Mouse (Mus musculus) liver, adult 2 months (tissue): Measurements from ENCODE around the gene D930048N14Rik. TPM values are rescaled to one million over a fixed set of nuclear protein-coding genes. Genes with fewer than 3 reads are reported as not detected.
"Not testable (repeated sequence)": the region's sequence is repeated elsewhere in the genome, so short reads cannot be mapped to it uniquely, and the experiment has no call there.

ENCODE experiments used
- DNase-seq: peaks from one replicate; pipeline ENCODE4 v3.0.0-alpha.2; 2011; ENCODE audit warnings: low read depth, low spot score; ENCODE audit errors: extremely low read depth
- H3K27ac ChIP-seq: fragments of 200-500 bp; replicated peaks from 2 replicates; pipeline ENCODE4 v1.5.1; 2012; ENCODE audit warnings: low read depth, mild to moderate bottlenecking, control low read depth, inconsistent platforms, low read length; ENCODE audit not compliant: insufficient read depth
- H3K27me3 ChIP-seq: fragments of 200-500 bp; 2 replicates; pipeline ENCODE4 v1.6.1; 2012; ENCODE audit warnings: mild to moderate bottlenecking, moderate library complexity, low read length, inconsistent platforms; ENCODE audit not compliant: control insufficient read depth, insufficient read depth
- H3K36me3 ChIP-seq: fragments of 200-500 bp; 2 replicates; pipeline ENCODE4 v1.6.1; 2012; ENCODE audit warnings: low read length, inconsistent platforms; ENCODE audit not compliant: control insufficient read depth, insufficient read depth
- H3K4me1 ChIP-seq: fragments of 200-500 bp; 2 replicates; pipeline ENCODE4 v1.6.1; 2011; ENCODE audit warnings: low read length; ENCODE audit not compliant: control insufficient read depth, insufficient read depth
- H3K4me3 ChIP-seq: fragments of 200-500 bp; 2 replicates; pipeline ENCODE4 v1.5.1; 2011; ENCODE audit warnings: low read depth, mild to moderate bottlenecking, control low read depth, low read length, moderate library complexity; ENCODE audit not compliant: insufficient read depth
- H3K79me2 ChIP-seq: fragments of 200-500 bp; 2 replicates; pipeline ENCODE4 v1.6.1; 2012; ENCODE audit warnings: inconsistent platforms, mild to moderate bottlenecking, low read length, moderate library complexity; ENCODE audit not compliant: control insufficient read depth, insufficient read depth
- H3K9ac ChIP-seq: fragments of 200-500 bp; 2 replicates; pipeline ENCODE4 v1.6.1; 2012; ENCODE audit warnings: low read depth, mild to moderate bottlenecking, control low read depth, inconsistent platforms, low read length
- CTCF ChIP-seq: fragments of 200-500 bp; IDR thresholded peaks from 2 replicates; pipeline ENCODE4 v1.5.1; 2011; ENCODE audit warnings: low read depth, low read length, control low read depth
- POLR2A ChIP-seq: fragments of 200-500 bp; IDR thresholded peaks from 2 replicates; pipeline ENCODE4 v1.6.1; 2011; ENCODE audit warnings: low read length, control low read depth; ENCODE audit not compliant: insufficient read depth; ENCODE audit errors: extremely low read depth
- WGBS: fragments of 180-500 bp; shearing (Covaris S2); methylation state at CpG from one replicate; pipeline ENCODE4 v1.1.7; 2018; 5-methylcytosine and 5-hydroxymethylcytosine counted together
- polyA plus RNA-seq: library from polyadenylated mRNA; depleted of rRNA; stranded (reverse); fragments of >200 nt; gene quantifications from 2 replicates; pipeline ENCODE4 v1.2.3, GENCODE M21; 2012
- total RNA-seq: library from RNA; depleted of rRNA; stranded (reverse); fragments of >200 nt; gene quantifications from 2 replicates; pipeline ENCODE4 v1.2.3, GENCODE M21; 2014

Gene D930048N14Rik
- total and polyA plus RNA-seq, 2 experiments: 1.3 to 10.9 TPM

GRCm38 (mm10) chr11:51656798-51657521 is 6.2 kb downstream of the D930048N14Rik start:
- 22% methylated on average over 10 of the region's 10 CpGs for WGBS
- TF ChIP-seq CTCF (no peak), POLR2A (0 out of 2 replicates have a peak, but pooled peaks have one; percentile 21)
- H3K4me3 ChIP-seq: no peak overlapping the region
- peak overlapping the region; percentile 87 for H3K27ac ChIP-seq
- no peaks in the 10 kb centered on the region for H3K36me3 ChIP-seq
- H3K4me1 ChIP-seq: peaks cover 44% of the 10 kb centered on the region
- peak overlapping the region; percentile 9; the same call in 1 of the 2 replicates for H3K9ac ChIP-seq
- no peaks in the 10 kb centered on the region for H3K79me2 ChIP-seq
- H3K27me3 ChIP-seq: no peaks in the 10 kb centered on the region
- DNase-seq: peak; percentile 96

- Histone ChIP-seq H3K4me1 (peaks cover 39% of the 10 kb centered on the region), H3K36me3 (no peaks in the 10 kb centered on the region), H3K79me2 (no peaks in the 10 kb centered on the region), H3K27ac (peak overlapping the region; percentile 87), H3K4me3 (no peak overlapping the region), H3K27me3 (no peaks in the 10 kb centered on the region), H3K9ac (peak overlapping the region; percentile 12; the same call in 1 of the 2 replicates)
- TF ChIP-seq CTCF: no peak
- WGBS: 18% methylated on average over 7 of the region's 7 CpGs
- peak; percentile 65 for DNase-seq
Measured at GRCm38 (mm10) chr11:51658291-51658690, 7.5 kb downstream of the D930048N14Rik start.

GRCm38 (mm10) chr11:51658705-51659104 is 8.0 kb downstream of the D930048N14Rik start:
- TF ChIP-seq CTCF (no peak), POLR2A (no peak)

GRCm38 (mm10) chr11:51661867-51662365 is 11.2 kb downstream of the D930048N14Rik start:
- DNase-seq: no peak
- peaks cover 13% of the 10 kb centered on the region for H3K4me1 ChIP-seq
- H3K79me2 ChIP-seq: no peaks in the 10 kb centered on the region
- H3K27ac ChIP-seq: no peak overlapping the region
- no peaks in the 10 kb centered on the region for H3K36me3 ChIP-seq
- 94% methylated on average over 16 of the region's 16 CpGs for WGBS
- no peak for TF ChIP-seq CTCF
- TF ChIP-seq POLR2A: no peak
- no peaks in the 10 kb centered on the region for H3K27me3 ChIP-seq
- no peak overlapping the region for H3K4me3 ChIP-seq
- no peak overlapping the region for H3K9ac ChIP-seq

More at GRCm38 (mm10) chr11:51658705-51659104, 8.0 kb downstream of the D930048N14Rik start:
- no peak overlapping the region for H3K4me3 ChIP-seq
- no peaks in the 10 kb centered on the region for H3K79me2 ChIP-seq
- H3K9ac ChIP-seq: peak overlapping the region; percentile 12; the same call in 1 of the 2 replicates
- DNase-seq: peak; percentile 96
- WGBS: 21% methylated on average over 6 of the region's 6 CpGs
- H3K36me3 ChIP-seq: no peaks in the 10 kb centered on the region
- peak overlapping the region; percentile 87 for H3K27ac ChIP-seq
- no peaks in the 10 kb centered on the region for H3K27me3 ChIP-seq
- peaks cover 35% of the 10 kb centered on the region for H3K4me1 ChIP-seq

- Histone ChIP-seq H3K79me2 (no peaks in the 10 kb centered on the region), H3K27ac (no peak overlapping the region), H3K9ac (no peak overlapping the region), H3K27me3 (no peaks in the 10 kb centered on the region), H3K4me1 (peaks cover 9% of the 10 kb centered on the region), H3K36me3 (no peaks in the 10 kb centered on the region), H3K4me3 (no peak overlapping the region)
- TF ChIP-seq POLR2A (no peak), CTCF (no peak)
- no peak for DNase-seq
- 93% methylated on average over 7 of the region's 7 CpGs for WGBS
Measured at GRCm38 (mm10) chr11:51662632-51663031, 11.9 kb downstream of the D930048N14Rik start.

GRCm38 (mm10) chr11:51664747-51665146 is 14.0 kb downstream of the D930048N14Rik start:
- H3K27me3 ChIP-seq, H3K4me3 ChIP-seq, H3K79me2 ChIP-seq, DNase-seq, H3K36me3 ChIP-seq, H3K4me1 ChIP-seq, H3K9ac ChIP-seq, H3K27ac ChIP-seq: not testable (repeated sequence)
- 91% methylated on average over 7 of the region's 7 CpGs for WGBS
